Mouse (Mus musculus) kidney, adult 11 months (tissue): Measurements from ENCODE around the gene S100b.
A peak's percentile ranks its signal among the peaks of the same experiment; 100 is the strongest.

Source experiments
- DNase-seq: peaks from one replicate; pipeline ENCODE4 v3.0.0; 2022

The S100b gene

GRCm38 (mm10) chr10:76260358-76261059 is 6.9 kb downstream of the S100b start:
- DNase-seq: no peak

DNA sequence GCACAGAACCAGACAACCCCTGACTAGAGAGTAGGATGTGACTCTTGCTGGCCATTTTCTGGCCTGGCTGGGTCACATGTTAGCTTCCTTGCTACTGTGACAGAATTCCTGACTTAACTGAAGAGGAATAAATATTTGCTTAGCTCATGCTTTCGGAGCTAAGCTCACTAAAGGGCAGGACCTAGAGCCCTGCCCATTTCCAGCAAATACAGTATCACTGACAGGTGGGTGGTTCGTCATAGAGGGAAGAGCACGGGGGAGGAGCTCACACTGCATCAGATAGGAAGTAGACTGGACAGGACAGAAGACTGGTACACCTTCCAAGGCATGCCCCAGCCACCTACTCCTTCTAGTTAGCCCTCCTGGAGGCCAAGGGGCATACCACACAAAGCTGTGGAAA is 7.8 kb downstream of the S100b start:
- DNase-seq: no peak

DNA sequence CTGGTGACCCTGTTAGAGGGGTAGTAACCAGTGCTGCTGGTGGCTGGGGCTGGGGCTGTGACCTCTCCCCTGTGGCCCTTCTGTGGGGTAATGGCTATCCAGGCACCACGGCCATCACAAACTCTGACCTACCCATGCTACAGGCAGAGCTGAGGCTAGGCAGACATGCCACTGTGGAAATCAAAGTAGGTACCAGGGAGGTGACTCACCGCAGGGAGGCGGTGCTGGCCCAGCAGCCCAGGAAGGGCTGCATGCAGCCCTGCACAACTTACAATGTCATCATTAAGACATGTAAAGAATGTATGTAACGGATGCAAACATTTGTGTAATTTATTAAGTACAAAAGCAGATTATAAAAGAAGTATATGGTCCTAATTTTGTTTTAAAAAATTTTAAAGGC is 8.8 kb downstream of the S100b start:
- DNase-seq: no peak

DNA sequence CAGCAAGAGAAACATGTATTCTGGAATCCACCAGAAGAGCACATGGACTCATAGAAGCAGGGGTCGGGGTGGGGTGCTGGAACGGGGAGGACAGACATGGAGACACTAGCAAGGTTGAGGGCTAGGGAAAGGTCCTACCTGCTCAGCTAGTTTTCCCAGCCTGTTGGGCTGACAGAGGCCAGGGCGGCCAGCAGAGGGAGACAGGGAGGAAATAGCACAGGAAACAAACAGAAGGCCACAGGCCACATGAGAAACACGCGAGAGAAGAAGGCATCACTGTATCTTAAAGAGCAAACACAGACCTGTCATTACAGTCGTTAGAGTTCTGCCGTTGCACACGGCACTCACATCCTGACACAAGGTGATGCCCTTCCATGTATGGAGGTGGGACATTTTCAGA is 17.6 kb downstream of the S100b start:
- DNase-seq: peak; percentile 22

- DNase-seq: peak; percentile 42
Observed at GRCm38 (mm10) chr10:76275256-76275655, 21.6 kb downstream of the S100b start.

- DNase-seq: peak; percentile 73
Observed at GRCm38 (mm10) chr10:76278541-76279097, 25.0 kb downstream of the S100b start.

DNA sequence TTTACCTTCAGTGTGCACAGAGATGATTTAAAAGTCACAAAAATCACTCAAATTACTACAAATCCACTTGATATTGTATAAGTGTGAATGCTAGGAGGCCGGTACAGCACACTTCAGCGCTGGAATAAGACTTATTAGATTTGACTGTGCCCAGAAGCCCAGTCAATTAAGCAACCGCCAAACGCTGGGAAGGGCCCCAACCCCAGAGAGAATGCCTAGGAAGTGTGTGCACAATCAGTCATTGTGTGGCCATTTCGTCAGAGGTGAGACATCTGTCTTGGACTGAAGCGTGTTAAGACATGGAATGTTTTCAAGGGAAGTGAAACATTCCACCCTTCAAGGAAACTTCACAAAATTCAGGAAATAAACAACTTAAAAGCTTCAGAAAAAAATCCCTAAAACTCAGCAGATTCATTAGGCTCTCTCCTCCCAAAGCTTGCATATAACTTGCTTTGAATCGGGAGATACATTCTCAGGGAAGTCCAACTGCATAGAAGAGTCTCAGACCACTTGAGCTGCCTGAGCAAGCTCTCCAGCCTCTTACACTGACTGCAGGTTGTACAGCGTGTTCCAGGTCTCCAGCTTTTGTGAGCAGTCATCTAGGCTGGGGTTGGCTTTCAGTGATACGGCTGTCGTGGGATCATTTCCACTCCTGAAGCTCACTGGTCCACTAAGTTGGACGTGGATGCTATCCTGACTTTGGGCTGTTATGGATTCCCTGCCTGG is 34.8 kb downstream of the S100b start:
- DNase-seq: no peak

GRCm38 (mm10) chr10:76289052-76289451 is 35.4 kb downstream of the S100b start:
- no peak for DNase-seq

GRCm38 (mm10) chr10:76289936-76290671 is 36.5 kb downstream of the S100b start:
- no peak for DNase-seq

GRCm38 (mm10) chr10:76293222-76293621 is 39.6 kb downstream of the S100b start:
- no peak for DNase-seq

DNA sequence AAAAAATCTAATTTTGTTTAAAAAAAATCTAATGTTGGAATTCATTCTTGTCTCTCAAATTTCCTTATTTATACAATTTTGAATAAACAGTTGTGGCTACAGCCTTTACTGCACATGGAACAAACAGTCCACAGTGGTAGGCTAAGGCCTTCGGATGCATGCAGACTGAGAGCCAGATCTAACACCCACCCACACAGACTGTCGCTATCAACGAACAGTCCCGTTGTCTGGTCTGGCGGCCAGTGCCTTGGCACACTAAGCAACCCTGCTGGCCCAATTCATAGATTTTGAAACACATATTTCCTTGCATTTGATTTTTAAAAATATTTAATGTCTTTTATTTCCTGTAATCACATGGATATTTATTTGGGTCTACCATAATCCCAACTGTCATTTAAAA is 46.5 kb downstream of the S100b start:
- no peak for DNase-seq

DNA sequence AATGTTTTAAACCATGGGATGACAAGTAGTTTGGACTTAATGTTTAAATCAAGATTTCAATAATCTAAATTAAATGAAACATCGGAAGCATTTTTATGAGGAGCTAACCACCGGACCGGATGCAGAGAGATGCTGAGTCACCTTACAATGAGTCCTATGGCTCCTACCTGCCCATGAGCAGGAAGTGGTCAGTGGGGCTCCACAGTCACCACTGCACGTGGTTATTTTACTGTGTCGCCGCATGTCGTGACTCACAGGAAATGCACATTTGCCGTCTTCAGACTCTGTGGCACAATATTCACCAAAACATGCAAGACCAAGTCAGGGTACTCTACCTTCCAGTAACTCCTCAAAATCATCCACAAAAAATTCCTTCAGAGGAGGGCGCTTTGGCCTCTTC is 53.1 kb downstream of the S100b start:
- no peak for DNase-seq
